Mouse (Mus musculus) myocyte (in vitro differentiated cells): Measurements from ENCODE around the gene Adipor2.

ENCODE experiments used
- CEBPB ChIP-seq: IDR thresholded peaks from 2 replicates; pipeline ENCODE4 v1.6.1; 2011; ENCODE audit warnings: mild to moderate bottlenecking, moderate library complexity; ENCODE audit not compliant: poor library complexity, insufficient read depth, severe bottlenecking
- E2F4 ChIP-seq: IDR thresholded peaks from one replicate; pipeline ENCODE4 v1.6.1; 2011; ENCODE audit warnings: mild to moderate bottlenecking, control low read depth, moderate library complexity; ENCODE audit not compliant: insufficient read depth
- MAX ChIP-seq: IDR thresholded peaks from one replicate; pipeline ENCODE4 v1.6.1; 2011; ENCODE audit warnings: low read depth, mild to moderate bottlenecking, control low read depth
- MYOD1 ChIP-seq, 3 experiments: IDR thresholded peaks; one replicate each; pipeline ENCODE4 v1.6.1; 2011; ENCODE audit warnings: control low read depth in 2 of 3, low read depth in 2 of 3, mild to moderate bottlenecking in 2 of 3, moderate library complexity in 1 of 3; ENCODE audit not compliant: insufficient read length in 2 of 3, control insufficient read depth in 1 of 3
- POLR2A ChIP-seq: IDR thresholded peaks from one replicate; pipeline ENCODE4 v1.6.1; 2011; ENCODE audit warnings: low read depth, mild to moderate bottlenecking, control low read depth, moderate library complexity; ENCODE audit not compliant: insufficient read length
- POLR2AphosphoS2 ChIP-seq: IDR thresholded peaks from one replicate; pipeline ENCODE4 v1.6.1; 2011; ENCODE audit warnings: low read depth, control low read depth; ENCODE audit not compliant: insufficient read length
- TCF12 ChIP-seq: IDR thresholded peaks from one replicate; pipeline ENCODE4 v1.6.1; 2011; ENCODE audit warnings: mild to moderate bottlenecking, control low read depth; ENCODE audit not compliant: poor library complexity, insufficient read depth, severe bottlenecking
- USF1 ChIP-seq: IDR thresholded peaks from one replicate; pipeline ENCODE4 v1.6.1; 2011; ENCODE audit warnings: low read depth, mild to moderate bottlenecking, control low read depth, moderate library complexity

DNA sequence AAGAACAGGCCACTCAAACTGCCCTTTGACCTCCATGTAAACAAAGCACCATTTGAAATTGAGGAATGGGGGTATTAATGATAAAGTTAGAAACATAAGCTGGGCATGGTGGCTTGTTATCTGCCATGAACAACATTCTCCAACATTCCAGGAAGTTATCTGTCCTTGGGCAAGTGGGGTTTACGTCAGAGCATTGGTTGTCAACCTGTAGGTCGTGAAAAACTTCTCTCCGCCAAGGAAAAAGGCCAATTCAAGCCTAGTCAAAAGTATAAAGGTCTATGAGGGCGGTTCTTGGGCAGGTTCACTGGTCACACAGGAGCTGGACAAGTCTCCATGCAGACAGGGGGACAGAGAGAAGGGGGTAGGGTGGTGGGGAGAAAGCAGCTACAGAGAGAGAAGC, 3.5 kb upstream of the Adipor2 start:
- TF ChIP-seq POLR2A (no peak), USF1 (no peak), MAX (no peak), MYOD1 (IDR thresholded peaks at IDR 0.05; ENCODE audit: control insufficient read depth in 1 of 3, insufficient read length in 2 of 3, low read depth in 2 of 3) (no peak), E2F4 (no peak), CEBPB (no peak), POLR2AphosphoS2 (no peak), TCF12 (no peak)
